In genomic region chr2:167484932-167485331, GRCm38 (mm10) we compare ENCODE assay signal across 13 mouse cellular contexts. TPM values are rescaled to one million over a fixed set of nuclear protein-coding genes. Genes with fewer than 3 reads are reported as not detected.
DNase-seq lines count a peak whose midpoint lies in the region; ATAC-seq and TF ChIP-seq lines count a peak whose summit lies in the region.
"Had no signal": no experiment of that assay in that cellular context is flagged by ENCODE, and none has a peak within 500 bp of the region (broad histone marks: within the 10 kb centered on the region; RNA-seq: fewer than 3 reads in every experiment).

No protein-coding gene starts in this region.

- no peak overlapping the region for H3K4me2 ChIP-seq in forebrain, embryonic 16.5 days (ENCODE audit: low read length)
- H3K4me2 ChIP-seq in forebrain, embryonic 13.5 days, result no peak overlapping the region
- H3K4me2 ChIP-seq in hindbrain, embryonic 15.5 days, result no peak overlapping the region
- H3K4me2 ChIP-seq in hindbrain, embryonic 11.5 days (replicated peaks; ENCODE audit: low read depth, low read length), result no peak overlapping the region
- H3K4me2 ChIP-seq: embryonic facial prominence, embryonic 12.5 days; forebrain, embryonic 12.5 days; heart, embryonic 13.5 days had no signal

- no peak overlapping the region for H3K9ac ChIP-seq in forebrain, embryonic 16.5 days (replicated peaks; ENCODE audit: low read depth, low read length)
- no peak overlapping the region for H3K9ac ChIP-seq in forebrain, embryonic 13.5 days
- no peak overlapping the region for H3K9ac ChIP-seq in hindbrain, embryonic 15.5 days
- H3K9ac ChIP-seq in hindbrain, embryonic 11.5 days (ENCODE audit: low read depth, low read length), result no peak overlapping the region
- H3K9ac ChIP-seq: embryonic facial prominence, embryonic 12.5 days; forebrain, embryonic 12.5 days; heart, embryonic 13.5 days had no signal

- peaks cover 23% of the 10 kb centered on the region for H3K4me1 ChIP-seq in forebrain, embryonic 16.5 days (replicated peaks; ENCODE audit: control insufficient read depth, insufficient read depth, low read length)
- H3K4me1 ChIP-seq in forebrain, embryonic 13.5 days, result 0 out of 2 replicates have a peak, but pooled peaks cover 3% of the 10 kb centered on the region
- peaks cover 35% of the 10 kb centered on the region for H3K4me1 ChIP-seq in hindbrain, embryonic 15.5 days (replicated peaks)
- no peaks in the 10 kb centered on the region for H3K4me1 ChIP-seq in hindbrain, embryonic 11.5 days (replicated peaks; ENCODE audit: control insufficient read depth, insufficient read depth, low read length)
- H3K4me1 ChIP-seq: forebrain, embryonic 12.5 days had no signal

- peak overlapping the region; percentile 23; the same call in 1 of the 2 replicates for H3K27ac ChIP-seq in forebrain, embryonic 16.5 days (ENCODE audit: low read length)
- H3K27ac ChIP-seq in forebrain, embryonic 13.5 days, result no peak overlapping the region
- H3K27ac ChIP-seq in hindbrain, embryonic 15.5 days (replicated peaks), result peak overlapping the region; percentile 56; the same call in 1 of the 2 replicates
- H3K27ac ChIP-seq in hindbrain, embryonic 11.5 days (ENCODE audit: low read depth, low read length), result no peak overlapping the region
- 0 out of 2 replicates have a peak overlapping the region, but pooled peaks have one; percentile 38 for H3K27ac ChIP-seq in left cerebral cortex, adult 2 months
- H3K27ac ChIP-seq: embryonic facial prominence, embryonic 12.5 days; forebrain, embryonic 12.5 days; heart, embryonic 13.5 days had no signal

- no peaks in the 10 kb centered on the region for H3K9me3 ChIP-seq in forebrain, embryonic 16.5 days (ENCODE audit: control insufficient read depth, low read length)
- H3K9me3 ChIP-seq in forebrain, embryonic 13.5 days (replicated peaks), result no peaks in the 10 kb centered on the region
- H3K9me3 ChIP-seq in hindbrain, embryonic 15.5 days, result no peaks in the 10 kb centered on the region
- no peaks in the 10 kb centered on the region for H3K9me3 ChIP-seq in hindbrain, embryonic 11.5 days (ENCODE audit: control insufficient read depth, low read length)
- H3K9me3 ChIP-seq: embryonic facial prominence, embryonic 12.5 days; forebrain, embryonic 12.5 days; G1E; heart, embryonic 13.5 days had no signal

- 0 out of 2 replicates have a peak, but pooled peaks cover 3% of the 10 kb centered on the region for H3K36me3 ChIP-seq in forebrain, embryonic 16.5 days (ENCODE audit: control insufficient read depth, insufficient read depth)
- peaks cover 58% of the 10 kb centered on the region for H3K36me3 ChIP-seq in forebrain, embryonic 13.5 days (ENCODE audit: poor library complexity, severe bottlenecking)
- peaks cover 14% of the 10 kb centered on the region for H3K36me3 ChIP-seq in hindbrain, embryonic 15.5 days
- 0 out of 2 replicates have a peak, but pooled peaks cover 4% of the 10 kb centered on the region for H3K36me3 ChIP-seq in hindbrain, embryonic 11.5 days (ENCODE audit: control insufficient read depth, insufficient read depth, low read length)

- ATAC-seq in cerebellum, adult (ENCODE audit: insufficient number of reproducible peaks, low FRiP score, low TSS enrichment), result 0 out of 2 replicates have a peak, but pooled peaks have one; percentile 1
- no peak for ATAC-seq in forebrain, embryonic 16.5 days
- no peak for ATAC-seq in forebrain, embryonic 13.5 days
- ATAC-seq in hindbrain, embryonic 15.5 days (ENCODE audit: low FRiP score, low read depth), result peak; percentile 16; the same call in 1 of the 2 replicates
- ATAC-seq in hindbrain, embryonic 11.5 days (ENCODE audit: low FRiP score), result no peak

- no peak for TF ChIP-seq CTCF in left cerebral cortex, adult 2 months (IDR thresholded peaks at IDR 0.05)

- intact Hi-C loops in left cerebral cortex, adult 2 months (cut with DNase I), result no loop called here

- no peaks in the 10 kb centered on the region for H3K27me3 ChIP-seq in forebrain, embryonic 16.5 days (replicated peaks; ENCODE audit: control insufficient read depth, insufficient read depth, low read length)
- H3K27me3 ChIP-seq in forebrain, embryonic 13.5 days, result no peaks in the 10 kb centered on the region
- no peaks in the 10 kb centered on the region for H3K27me3 ChIP-seq in hindbrain, embryonic 15.5 days
- no peaks in the 10 kb centered on the region for H3K27me3 ChIP-seq in hindbrain, embryonic 11.5 days (ENCODE audit: control insufficient read depth, insufficient read depth, low read length)
- H3K27me3 ChIP-seq: embryonic facial prominence, embryonic 12.5 days; forebrain, embryonic 12.5 days; heart, embryonic 13.5 days had no signal

- no peak overlapping the region for H3K4me3 ChIP-seq in forebrain, embryonic 16.5 days (replicated peaks; ENCODE audit: low read length)
- H3K4me3 ChIP-seq in forebrain, embryonic 13.5 days, result no peak overlapping the region
- H3K4me3 ChIP-seq in hindbrain, embryonic 15.5 days, result no peak overlapping the region
- no peak overlapping the region for H3K4me3 ChIP-seq in hindbrain, embryonic 11.5 days (ENCODE audit: low read depth, low read length)
- no peak overlapping the region for H3K4me3 ChIP-seq in left cerebral cortex, adult 2 months
- H3K4me3 ChIP-seq: embryonic facial prominence, embryonic 12.5 days; forebrain, embryonic 12.5 days; heart, embryonic 13.5 days had no signal

- WGBS in forebrain, embryonic 16.5 days, result 93% methylated on average over 11 of the region's 11 CpGs
- 94% methylated on average over 11 of the region's 11 CpGs for WGBS in forebrain, embryonic 13.5 days
- WGBS in hindbrain, embryonic 15.5 days, result 93% methylated on average over 11 of the region's 11 CpGs
- 95% methylated on average over 11 of the region's 11 CpGs for WGBS in hindbrain, embryonic 11.5 days

- DNase-seq in cerebellum, postnatal 25 days, result no peak
- DNase-seq in hindbrain, embryonic 11.5 days (ENCODE audit: low spot score), result no peak
- no peak for DNase-seq in left cerebral cortex, adult 2 months (ENCODE audit: extremely low spot score in 1 of 2, low spot score in 2 of 2)
- no peak for DNase-seq in left cerebral cortex, adult 8-10 months (ENCODE audit: low spot score in 2 of 2)
- DNase-seq: B cell, adult 2 months had no signal

RNA-seq across cellular contexts. Expression of gene Rnf114, which starts 7.5 kb away (rescaled TPM):
- polyA plus RNA-seq in forebrain, embryonic 16.5 days (2015; fragmentation: Nextera tagmentation; extraction: Ambion mirVana), result 133 and 140 TPM in 2 replicates
- polyA plus RNA-seq in forebrain, embryonic 13.5 days (2015; fragmentation: Nextera tagmentation; extraction: Ambion mirVana), result 134 and 147 TPM in 2 replicates
- polyA plus RNA-seq in hindbrain, embryonic 15.5 days (2015; fragmentation: Nextera tagmentation; extraction: Ambion mirVana), result 112 and 115 TPM in 2 replicates
- polyA plus RNA-seq in hindbrain, embryonic 11.5 days (2014; fragmentation: Nextera tagmentation; extraction: Ambion mirVana), result 120 and 140 TPM in 2 replicates
- total RNA-seq in left cerebral cortex, adult 2 months (2021), result 10 to 100 TPM; 54.9 to 57.3 TPM
- 10 to 100 TPM; 57.8 to 62.9 (median 60.1) TPM for total RNA-seq in left cerebral cortex, adult 8-10 months (2022)

RNA-seq across cellular contexts. Expression of gene Spata2, which starts 7.8 kb away (rescaled TPM):
- 34.8 and 37.6 TPM in 2 replicates for polyA plus RNA-seq in forebrain, embryonic 16.5 days (2015; fragmentation: Nextera tagmentation; extraction: Ambion mirVana)
- 21.3 and 24.4 TPM in 2 replicates for polyA plus RNA-seq in forebrain, embryonic 13.5 days (2015; fragmentation: Nextera tagmentation; extraction: Ambion mirVana)
- 30.7 and 33.4 TPM in 2 replicates for polyA plus RNA-seq in hindbrain, embryonic 15.5 days (2015; fragmentation: Nextera tagmentation; extraction: Ambion mirVana)
- polyA plus RNA-seq in hindbrain, embryonic 11.5 days (2014; fragmentation: Nextera tagmentation; extraction: Ambion mirVana), result 13.5 and 15.0 TPM in 2 replicates
- total RNA-seq in left cerebral cortex, adult 2 months (2021), result 10 to 100 TPM; 78.0 to 79.1 TPM
- 10 to 100 TPM; 66.1 to 71.2 (median 70.1) TPM for total RNA-seq in left cerebral cortex, adult 8-10 months (2022)

RNA-seq across cellular contexts. Expression of gene Snai1, which starts 53.1 kb away (rescaled TPM):
- polyA plus RNA-seq in forebrain, embryonic 16.5 days (2015; fragmentation: Nextera tagmentation; extraction: Ambion mirVana), result 4.3 and 4.4 TPM in 2 replicates
- 1.9 and 2.7 TPM in 2 replicates for polyA plus RNA-seq in forebrain, embryonic 13.5 days (2015; fragmentation: Nextera tagmentation; extraction: Ambion mirVana)
- polyA plus RNA-seq in hindbrain, embryonic 15.5 days (2015; fragmentation: Nextera tagmentation; extraction: Ambion mirVana), result 5.9 and 6.6 TPM in 2 replicates
- polyA plus RNA-seq in hindbrain, embryonic 11.5 days (2014; fragmentation: Nextera tagmentation; extraction: Ambion mirVana), result 27.6 and 29.5 TPM in 2 replicates
- total RNA-seq in left cerebral cortex, adult 2 months (2021), result under 1 TPM; 0.56 to 0.70 TPM
- under 1 TPM; 0.48 to 0.93 (median 0.70) TPM for total RNA-seq in left cerebral cortex, adult 8-10 months (2022)
- total RNA-seq: G1E had no signal
- polyA plus RNA-seq: G1E had no signal

Comparison
In these comparisons a context has a peak if more than half of its experiments do, and no peak if none do; other contexts are left out.
1. ATAC-seq: peak in cerebellum, adult (single experiment) and hindbrain, embryonic 15.5 days (single experiment); none in forebrain, embryonic 16.5 days (single experiment), forebrain, embryonic 13.5 days (single experiment) and hindbrain, embryonic 11.5 days (single experiment).
2. H3K27ac ChIP-seq: peak in forebrain, embryonic 16.5 days (single experiment), hindbrain, embryonic 15.5 days (single experiment) and left cerebral cortex, adult 2 months (single experiment); none in forebrain, embryonic 13.5 days (single experiment) and hindbrain, embryonic 11.5 days (single experiment).